Mouse (Mus musculus): ENCODE measurements around the gene Sectm1b. TPM values are rescaled to one million over a fixed set of nuclear protein-coding genes. Genes with fewer than 3 reads are reported as not detected.
"Not testable (repeated sequence)": the region's sequence is repeated elsewhere in the genome, so short reads cannot be mapped to it uniquely, and the experiment has no call there.

Sectm1b gene
- polyA plus RNA-seq, 1 experiment from 2014 or later: not detected

GRCm38 (mm10) chr11:121045286-121045685 lies 18.1 kb downstream of the Sectm1b start:
- Histone ChIP-seq H3K4me3 (no peak overlapping the region), H3K4me1 (0 out of 2 replicates have a peak, but pooled peaks cover 10% of the 10 kb centered on the region), H3K4me2 (no peak overlapping the region), H3K36me3 (no peaks in the 10 kb centered on the region), H3K27me3 (no peaks in the 10 kb centered on the region), H3K9me3 (no peaks in the 10 kb centered on the region), H3K27ac (peak overlapping the region; percentile 29; the same call in 1 of the 2 replicates), H3K9ac (no peak overlapping the region)
- 44% methylated on average over 1 of the region's 1 CpGs for WGBS
- no peak; the same call in 1 of the 2 replicates for ATAC-seq (ENCODE audit: borderline replicate concordance, extremely low read depth, low FRiP score, low TSS enrichment)

GRCm38 (mm10) chr11:121043025-121043424 lies 20.3 kb downstream of the Sectm1b start:
- WGBS: 33% methylated on average over 1 of the region's 1 CpGs
- ATAC-seq (ENCODE audit: borderline replicate concordance, extremely low read depth, low FRiP score, low TSS enrichment); H3K36me3 ChIP-seq; H3K4me3 ChIP-seq; H3K9me3 ChIP-seq; H3K27me3 ChIP-seq; H3K27ac ChIP-seq; H3K9ac ChIP-seq; H3K4me2 ChIP-seq: not testable (repeated sequence)
- H3K4me1 ChIP-seq: 0 out of 2 replicates have a peak, but pooled peaks cover 10% of the 10 kb centered on the region

- Histone ChIP-seq H3K27me3 (no peaks in the 10 kb centered on the region), H3K4me3 (no peak overlapping the region), H3K9me3 (no peaks in the 10 kb centered on the region), H3K27ac (no peak overlapping the region), H3K9ac (no peak overlapping the region), H3K36me3 (no peaks in the 10 kb centered on the region), H3K4me1 (0 out of 2 replicates have a peak, but pooled peaks cover 10% of the 10 kb centered on the region), H3K4me2 (no peak overlapping the region)
- 67% methylated on average over 4 of the region's 4 CpGs for WGBS
- ATAC-seq (ENCODE audit: borderline replicate concordance, extremely low read depth, low FRiP score, low TSS enrichment): no peak
These were observed 20.9 kb downstream of the Sectm1b start for GRCm38 (mm10) chr11:121042480-121042879.

- 0 out of 2 replicates have a peak, but pooled peaks cover 10% of the 10 kb centered on the region for H3K4me1 ChIP-seq
- no peak overlapping the region for H3K9ac ChIP-seq
- no peak for ATAC-seq (ENCODE audit: borderline replicate concordance, extremely low read depth, low FRiP score, low TSS enrichment)
These were observed 21.7 kb downstream of the Sectm1b start for GRCm38 (mm10) chr11:121041636-121042035.

GRCm38 (mm10) chr11:121041212-121041611 lies 22.2 kb downstream of the Sectm1b start:
- no peak overlapping the region for H3K9ac ChIP-seq
- no peak overlapping the region for H3K4me3 ChIP-seq
- no peaks in the 10 kb centered on the region; the same call in 1 of the 2 replicates for H3K27me3 ChIP-seq
- H3K36me3 ChIP-seq: no peaks in the 10 kb centered on the region
- ATAC-seq (ENCODE audit: borderline replicate concordance, extremely low read depth, low FRiP score, low TSS enrichment): no peak; the same call in 1 of the 2 replicates
- H3K4me1 ChIP-seq: 0 out of 2 replicates have a peak, but pooled peaks cover 7% of the 10 kb centered on the region
- no peak overlapping the region for H3K27ac ChIP-seq
- no peaks in the 10 kb centered on the region for H3K9me3 ChIP-seq
- whole genome bisulfite sequencing: 5% methylated on average over 4 of the region's 4 CpGs
- H3K4me2 ChIP-seq: no peak overlapping the region

More at GRCm38 (mm10) chr11:121041636-121042035, 21.7 kb downstream of the Sectm1b start:
- H3K4me2 ChIP-seq: no peak overlapping the region
- H3K27ac ChIP-seq: no peak overlapping the region
- H3K4me3 ChIP-seq: no peak overlapping the region
- WGBS: 70% methylated on average over 4 of the region's 4 CpGs
- no peaks in the 10 kb centered on the region for H3K9me3 ChIP-seq
- H3K27me3 ChIP-seq: no peaks in the 10 kb centered on the region; the same call in 1 of the 2 replicates
- no peaks in the 10 kb centered on the region for H3K36me3 ChIP-seq

- no peak within 1 kb of the TSS for H3K4me2 ChIP-seq
- no peaks in the 10 kb centered on the region for H3K9me3 ChIP-seq
- 64% methylated on average over 5 of the region's 5 CpGs for WGBS
- no peak within 1 kb of the TSS for H3K4me3 ChIP-seq
- no peaks in the 10 kb centered on the region for H3K4me1 ChIP-seq
- H3K27me3 ChIP-seq: no peaks in the 10 kb centered on the region; the same call in 1 of the 2 replicates
- ATAC-seq (ENCODE audit: borderline replicate concordance, extremely low read depth, low FRiP score, low TSS enrichment): no peak
- no peaks in the 10 kb centered on the region for H3K36me3 ChIP-seq
- no peak within 1 kb of the TSS for H3K9ac ChIP-seq
- no peak within 1 kb of the TSS for H3K27ac ChIP-seq
These were observed 24.1 kb downstream of the Sectm1b start, which contains the start of gene Cd7 for GRCm38 (mm10) chr11:121039302-121039701. Gene Cd7, minus strand, starts transcription at chr11:121039418.

GRCm38 (mm10) chr11:121038366-121039240 lies 24.8 kb downstream of the Sectm1b start:
- no peaks in the 10 kb centered on the region for H3K36me3 ChIP-seq
- H3K4me1 ChIP-seq: no peaks in the 10 kb centered on the region
- H3K9ac ChIP-seq: no peak overlapping the region
- H3K4me2 ChIP-seq: no peak overlapping the region
- no peaks in the 10 kb centered on the region; the same call in 1 of the 2 replicates for H3K27me3 ChIP-seq
- no peak for ATAC-seq (ENCODE audit: borderline replicate concordance, extremely low read depth, low FRiP score, low TSS enrichment)
- no peak overlapping the region for H3K4me3 ChIP-seq
- no peaks in the 10 kb centered on the region for H3K9me3 ChIP-seq
- no peak overlapping the region for H3K27ac ChIP-seq
- WGBS: 84% methylated on average over 11 of the region's 11 CpGs

GRCm38 (mm10) chr11:121033118-121033517 lies 30.3 kb downstream of the Sectm1b start:
- 75% methylated on average over 5 of the region's 5 CpGs for WGBS
- Histone ChIP-seq H3K9me3 (no peaks in the 10 kb centered on the region), H3K36me3 (no peaks in the 10 kb centered on the region), H3K27ac (no peak overlapping the region), H3K9ac (no peak overlapping the region), H3K27me3 (no peaks in the 10 kb centered on the region; the same call in 1 of the 2 replicates), H3K4me2 (no peak overlapping the region), H3K4me3 (no peak overlapping the region), H3K4me1 (no peaks in the 10 kb centered on the region)
- ATAC-seq (ENCODE audit: borderline replicate concordance, extremely low read depth, low FRiP score, low TSS enrichment): no peak

- H3K27ac ChIP-seq: no peak overlapping the region
- H3K9me3 ChIP-seq: no peaks in the 10 kb centered on the region
- no peaks in the 10 kb centered on the region for H3K36me3 ChIP-seq
- H3K4me2 ChIP-seq: no peak overlapping the region
- H3K4me1 ChIP-seq: no peaks in the 10 kb centered on the region
- no peak for ATAC-seq (ENCODE audit: borderline replicate concordance, extremely low read depth, low FRiP score, low TSS enrichment)
- no peak overlapping the region for H3K4me3 ChIP-seq
- H3K9ac ChIP-seq: no peak overlapping the region
- WGBS: 79% methylated on average over 7 of the region's 7 CpGs
- no peaks in the 10 kb centered on the region for H3K27me3 ChIP-seq
These were observed 36.1 kb downstream of the Sectm1b start for GRCm38 (mm10) chr11:121027259-121027658.

- no peaks in the 10 kb centered on the region for H3K27me3 ChIP-seq
- no peak overlapping the region for H3K4me3 ChIP-seq
- no peaks in the 10 kb centered on the region for H3K9me3 ChIP-seq
- WGBS: 60% methylated on average over 6 of the region's 6 CpGs
- H3K9ac ChIP-seq: no peak overlapping the region
- ATAC-seq (ENCODE audit: borderline replicate concordance, extremely low read depth, low FRiP score, low TSS enrichment): no peak
- no peak overlapping the region for H3K27ac ChIP-seq
- no peaks in the 10 kb centered on the region for H3K36me3 ChIP-seq
- no peaks in the 10 kb centered on the region for H3K4me1 ChIP-seq
- H3K4me2 ChIP-seq: no peak overlapping the region
These were observed 39.2 kb downstream of the Sectm1b start for GRCm38 (mm10) chr11:121024163-121024562.

GRCm38 (mm10) chr11:121019501-121019900 lies 43.9 kb downstream of the Sectm1b start:
- Histone ChIP-seq H3K27me3 (no peaks in the 10 kb centered on the region), H3K4me1 (peaks cover 13% of the 10 kb centered on the region), H3K36me3 (no peaks in the 10 kb centered on the region), H3K9ac (no peak overlapping the region), H3K9me3 (no peaks in the 10 kb centered on the region), H3K27ac (no peak overlapping the region), H3K4me3 (no peak overlapping the region), H3K4me2 (no peak overlapping the region)
- ATAC-seq (ENCODE audit: borderline replicate concordance, extremely low read depth, low FRiP score, low TSS enrichment): no peak
- 73% methylated on average over 5 of the region's 5 CpGs for WGBS

- no peaks in the 10 kb centered on the region for H3K36me3 ChIP-seq
- no peak overlapping the region for H3K4me3 ChIP-seq
- no peak overlapping the region for H3K4me2 ChIP-seq
- WGBS: 35% methylated on average over 3 of the region's 3 CpGs
- H3K27ac ChIP-seq: no peak overlapping the region
- 0 out of 2 replicates have a peak, but pooled peaks have one; percentile 62 for ATAC-seq (ENCODE audit: borderline replicate concordance, extremely low read depth, low FRiP score, low TSS enrichment)
- peaks cover 15% of the 10 kb centered on the region for H3K4me1 ChIP-seq
- H3K9me3 ChIP-seq: no peaks in the 10 kb centered on the region
- no peaks in the 10 kb centered on the region for H3K27me3 ChIP-seq
- H3K9ac ChIP-seq: no peak overlapping the region
These were observed 45.7 kb downstream of the Sectm1b start for GRCm38 (mm10) chr11:121017703-121018102.
